ENCODE assay signal across 10 mouse cellular contexts in the genomic region with DNA sequence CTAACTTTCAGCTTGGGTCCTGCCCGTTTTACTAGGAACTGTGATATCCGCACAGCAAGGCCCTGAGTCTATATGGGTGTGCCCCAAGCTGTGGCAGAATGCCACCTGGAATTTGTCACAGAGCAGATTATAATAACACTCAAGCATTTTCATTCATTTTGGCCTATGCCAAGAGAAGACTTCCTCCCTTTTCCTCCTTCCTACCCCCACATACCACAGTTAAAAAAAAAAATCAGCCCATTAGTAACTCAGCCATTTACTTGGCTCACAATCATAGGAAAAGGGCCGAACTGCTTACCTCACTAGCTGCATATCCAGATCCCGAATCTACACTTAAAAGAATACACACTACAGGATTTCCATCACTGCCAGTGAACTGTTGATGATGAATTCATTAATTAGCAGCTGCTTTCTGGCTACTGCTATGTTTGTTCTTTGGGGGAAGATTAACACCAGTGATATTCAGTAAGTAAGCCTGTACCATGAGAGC.
DNase-seq lines count a peak whose midpoint lies in the region; TF ChIP-seq lines count a peak whose summit lies in the region.
"Had no signal": no experiment of that assay in that cellular context is flagged by ENCODE, and none has a peak within 500 bp of the region (broad histone marks: within the 10 kb centered on the region; RNA-seq: fewer than 3 reads in every experiment).

No protein-coding gene starts in this region.

- no peak for TF ChIP-seq CTCF in cerebellum, adult 2 months (IDR thresholded peaks at IDR 0.05; ENCODE audit: borderline replicate concordance, insufficient read depth, low read depth, low read length)

- no peak overlapping the region for H3K4me3 ChIP-seq in cerebellum, adult 2 months (replicated peaks; ENCODE audit: insufficient read depth, low read depth, low read length)
- H3K4me3 ChIP-seq: erythroblast, embryonic 14.5 days; intestine, embryonic 15.5 days; limb, embryonic 15.5 days had no signal

- peak; percentile 49 for DNase-seq in urinary bladder, postnatal 14 days (ENCODE audit: low spot score)
- DNase-seq in urinary bladder, postnatal 10 days (ENCODE audit: low spot score), result no peak
- DNase-seq in gastrocnemius, postnatal 4 days (ENCODE audit: low spot score in 2 of 2), result peak; percentile 34 to 50
- DNase-seq in kidney, postnatal 36 days, result peak; percentile 37 to 48
- no peak for DNase-seq in frontal cortex, postnatal 36 days (ENCODE audit: low spot score in 2 of 2)
- no peak for DNase-seq in right cerebral cortex, postnatal 25 days
- DNase-seq in cerebellum, adult 2 months, result no peak

- no peaks in the 10 kb centered on the region for H3K4me1 ChIP-seq in cerebellum, adult 2 months (ENCODE audit: control insufficient read depth, insufficient read depth, low read length)

- no peak for TF ChIP-seq POLR2A in cerebellum, adult 2 months (IDR thresholded peaks at IDR 0.05; ENCODE audit: borderline replicate concordance, insufficient read depth, low read length)

- no peaks in the 10 kb centered on the region for H3K27me3 ChIP-seq in cerebellum, adult 2 months (ENCODE audit: control insufficient read depth, insufficient read depth, low read length)
- H3K27me3 ChIP-seq: intestine, embryonic 15.5 days; limb, embryonic 15.5 days had no signal

- 30% methylated on average over 4 of the region's 4 CpGs for WGBS in cerebellum, adult 2 months

- H3K27ac ChIP-seq in cerebellum, adult 2 months (ENCODE audit: insufficient read depth, low read length), result no peak overlapping the region
- H3K27ac ChIP-seq: intestine, embryonic 15.5 days; limb, embryonic 15.5 days had no signal

Comparison
In these comparisons a context has a peak if more than half of its experiments do, and no peak if none do; other contexts are left out.
1. DNase-seq: peak in urinary bladder, postnatal 14 days (single experiment), gastrocnemius, postnatal 4 days (2 of 2) and kidney, postnatal 36 days (2 of 2); none in urinary bladder, postnatal 10 days (single experiment), frontal cortex, postnatal 36 days (0 of 2), right cerebral cortex, postnatal 25 days (single experiment) and cerebellum, adult 2 months (0 of 2).